In the genomic region with DNA sequence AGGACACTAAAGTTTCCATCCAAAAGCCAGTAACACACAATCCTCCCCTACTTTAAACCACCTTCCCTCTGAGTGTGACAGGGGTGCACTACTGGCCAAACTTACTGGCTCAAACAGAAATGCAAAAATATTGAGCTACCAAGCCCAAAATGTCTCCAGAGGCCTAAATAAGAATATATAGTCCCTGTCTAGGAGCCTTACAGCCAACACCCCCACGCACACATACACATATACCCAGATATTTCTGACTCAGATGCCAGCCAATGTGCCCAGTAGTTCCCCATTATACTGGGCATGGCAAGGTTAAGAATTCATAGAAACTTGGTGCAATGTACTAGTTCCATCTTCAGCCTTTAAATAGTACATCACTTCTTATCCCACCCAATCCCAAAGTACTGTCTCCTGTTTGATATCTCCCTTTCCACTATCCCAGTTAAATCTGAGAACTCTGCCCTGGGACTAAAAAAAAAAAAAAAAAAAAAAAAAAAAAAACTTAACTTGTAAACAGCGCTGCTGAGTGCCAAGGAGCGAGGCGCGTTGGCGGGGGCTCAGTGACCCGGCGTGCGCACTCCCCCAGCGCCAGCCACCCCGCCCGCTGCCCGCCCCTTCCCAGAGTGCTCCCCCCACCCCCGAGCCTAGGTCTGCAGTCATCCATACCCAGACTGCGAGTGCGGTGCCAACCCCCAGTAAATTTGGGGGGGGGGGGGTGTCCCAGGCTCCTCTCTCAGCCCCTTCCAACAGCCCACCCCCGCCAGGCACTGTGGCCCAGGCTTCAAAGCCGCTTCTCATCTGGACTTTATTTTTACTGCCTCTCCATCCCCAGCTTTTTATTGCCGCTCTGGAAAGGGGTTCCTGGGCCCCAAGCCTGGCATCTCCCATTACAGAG, we compare ENCODE assay signal across 8 mouse cellular contexts. TPM values are rescaled to one million over a fixed set of nuclear protein-coding genes. Genes with fewer than 3 reads are reported as not detected.
DNase-seq lines count a peak whose midpoint lies in the region; ATAC-seq lines count a peak whose summit lies in the region.

No protein-coding gene starts in this region.

- WGBS in kidney, embryonic 14.5 days, result 9% methylated on average over 18 of the region's 19 CpGs
- WGBS in forebrain, embryonic 11.5 days, result 8% methylated on average over 19 of the region's 19 CpGs
- 6% methylated on average over 15 of the region's 19 CpGs for WGBS in midbrain, embryonic 16.5 days

- ATAC-seq in kidney, embryonic 14.5 days (ENCODE audit: low FRiP score, low TSS enrichment), result no peak
- no peak for ATAC-seq in forebrain, embryonic 11.5 days (replicated peaks; ENCODE audit: low FRiP score)
- ATAC-seq in midbrain, embryonic 16.5 days, result no peak

- H3K36me3 ChIP-seq in kidney, embryonic 14.5 days (ENCODE audit: control insufficient read depth, insufficient read depth, low read length), result no peaks in the 10 kb centered on the region; the same call in 1 of the 2 replicates
- no peaks in the 10 kb centered on the region for H3K36me3 ChIP-seq in forebrain, embryonic 11.5 days (ENCODE audit: control insufficient read depth, insufficient read depth, low read length)
- no peaks in the 10 kb centered on the region for H3K36me3 ChIP-seq in midbrain, embryonic 16.5 days (ENCODE audit: control insufficient read depth, insufficient read depth, low read length)

- H3K4me1 ChIP-seq in kidney, embryonic 14.5 days (ENCODE audit: control insufficient read depth, insufficient read depth, low read length), result peaks cover 41% of the 10 kb centered on the region
- H3K4me1 ChIP-seq in forebrain, embryonic 11.5 days (replicated peaks; ENCODE audit: control insufficient read depth, insufficient read depth, low read length), result peaks cover 33% of the 10 kb centered on the region
- H3K4me1 ChIP-seq in midbrain, embryonic 16.5 days (ENCODE audit: control insufficient read depth, insufficient read depth, low read length), result peaks cover 18% of the 10 kb centered on the region

- peak overlapping the region; percentile 66 for H3K4me3 ChIP-seq in kidney, embryonic 14.5 days (ENCODE audit: low read length)
- H3K4me3 ChIP-seq in forebrain, embryonic 11.5 days (ENCODE audit: low read depth, low read length), result peak overlapping the region; percentile 54
- H3K4me3 ChIP-seq in midbrain, embryonic 16.5 days (ENCODE audit: low read depth, low read length), result peak overlapping the region; percentile 63

- peak overlapping the region; percentile 81 for H3K4me2 ChIP-seq in kidney, embryonic 14.5 days (replicated peaks; ENCODE audit: low read depth, low read length)
- peak overlapping the region; percentile 78; the same call in 1 of the 2 replicates for H3K4me2 ChIP-seq in forebrain, embryonic 11.5 days (ENCODE audit: low read depth, low read length, severe bottlenecking)
- peak overlapping the region; percentile 90 for H3K4me2 ChIP-seq in midbrain, embryonic 16.5 days (ENCODE audit: low read length)

- no peak for DNase-seq in kidney, adult 8-10 months
- DNase-seq in forebrain, embryonic 11.5 days (ENCODE audit: low spot score), result no peak
- peak; percentile 53 for DNase-seq in kidney, postnatal 14 days
- DNase-seq in spleen, postnatal 36 days (ENCODE audit: low spot score in 2 of 2), result no peak
- no peak for DNase-seq in cerebellum, adult 9-10 months
- no peak for DNase-seq in urinary bladder, postnatal 25 days (ENCODE audit: low spot score)

- H3K9ac ChIP-seq in kidney, embryonic 14.5 days (ENCODE audit: low read depth, low read length), result peak overlapping the region; percentile 74; the same call in 1 of the 2 replicates
- peak overlapping the region; percentile 12; the same call in 1 of the 2 replicates for H3K9ac ChIP-seq in forebrain, embryonic 11.5 days (ENCODE audit: low read length)
- 0 out of 2 replicates have a peak overlapping the region, but pooled peaks have one; percentile 22 for H3K9ac ChIP-seq in midbrain, embryonic 16.5 days (ENCODE audit: low read depth, low read length)

- peak overlapping the region; percentile 3; the same call in 1 of the 2 replicates for H3K27ac ChIP-seq in kidney, embryonic 14.5 days (ENCODE audit: low read depth, low read length)
- no peak overlapping the region for H3K27ac ChIP-seq in forebrain, embryonic 11.5 days (ENCODE audit: low read depth, low read length)
- no peak overlapping the region for H3K27ac ChIP-seq in midbrain, embryonic 16.5 days (ENCODE audit: low read length)

- H3K9me3 ChIP-seq in kidney, embryonic 14.5 days (ENCODE audit: control insufficient read depth, low read length), result no peaks in the 10 kb centered on the region
- no peaks in the 10 kb centered on the region for H3K9me3 ChIP-seq in forebrain, embryonic 11.5 days (ENCODE audit: control insufficient read depth, low read length)
- H3K9me3 ChIP-seq in midbrain, embryonic 16.5 days (replicated peaks; ENCODE audit: control insufficient read depth, low read length, poor library complexity, severe bottlenecking), result no peaks in the 10 kb centered on the region

- no peaks in the 10 kb centered on the region; the same call in 1 of the 2 replicates for H3K27me3 ChIP-seq in kidney, embryonic 14.5 days (ENCODE audit: control insufficient read depth, insufficient read depth, low read length)
- H3K27me3 ChIP-seq in forebrain, embryonic 11.5 days (ENCODE audit: control insufficient read depth, insufficient read depth, low read length), result peaks cover 39% of the 10 kb centered on the region
- peaks cover 51% of the 10 kb centered on the region for H3K27me3 ChIP-seq in midbrain, embryonic 16.5 days (ENCODE audit: control insufficient read depth, insufficient read depth, low read depth, low read length)

RNA-seq across cellular contexts. Expression of a gene that starts 12.8 kb away (rescaled TPM):
- 17.9 and 23.9 TPM in 2 replicates for polyA plus RNA-seq in kidney, embryonic 14.5 days (2014; fragmentation: Nextera tagmentation; extraction: Ambion mirVana)
- 19.3 and 19.7 TPM in 2 replicates for polyA plus RNA-seq in forebrain, embryonic 11.5 days (2014; fragmentation: Nextera tagmentation; extraction: Ambion mirVana)
- 4.1 and 6.0 TPM in 2 replicates for polyA plus RNA-seq in midbrain, embryonic 16.5 days (2015; fragmentation: Nextera tagmentation; extraction: Ambion mirVana)

RNA-seq across cellular contexts. Expression of a gene that starts 12.8 kb away (rescaled TPM):
- polyA plus RNA-seq in kidney, embryonic 14.5 days (2014; fragmentation: Nextera tagmentation; extraction: Ambion mirVana), result 1.1 and 1.7 TPM in 2 replicates
- 0.76 and 1.1 TPM in 2 replicates for polyA plus RNA-seq in forebrain, embryonic 11.5 days (2014; fragmentation: Nextera tagmentation; extraction: Ambion mirVana)
- polyA plus RNA-seq in midbrain, embryonic 16.5 days (2015; fragmentation: Nextera tagmentation; extraction: Ambion mirVana), result 0.43 and 0.80 TPM in 2 replicates

RNA-seq across cellular contexts. Expression of a gene that starts 25.8 kb away (rescaled TPM):
- 0.37 and 0.84 TPM in 2 replicates for polyA plus RNA-seq in kidney, embryonic 14.5 days (2014; fragmentation: Nextera tagmentation; extraction: Ambion mirVana)
- 0.21 and 0.48 TPM in 2 replicates for polyA plus RNA-seq in forebrain, embryonic 11.5 days (2014; fragmentation: Nextera tagmentation; extraction: Ambion mirVana)
- not detected in 2 replicates for polyA plus RNA-seq in midbrain, embryonic 16.5 days (2015; fragmentation: Nextera tagmentation; extraction: Ambion mirVana)

RNA-seq across cellular contexts. Expression of a gene that starts 34.7 kb away (rescaled TPM):
- 53.7 and 65.3 TPM in 2 replicates for polyA plus RNA-seq in kidney, embryonic 14.5 days (2014; fragmentation: Nextera tagmentation; extraction: Ambion mirVana)
- polyA plus RNA-seq in forebrain, embryonic 11.5 days (2014; fragmentation: Nextera tagmentation; extraction: Ambion mirVana), result 55.6 and 64.7 TPM in 2 replicates
- 58.7 and 59.8 TPM in 2 replicates for polyA plus RNA-seq in midbrain, embryonic 16.5 days (2015; fragmentation: Nextera tagmentation; extraction: Ambion mirVana)

RNA-seq across cellular contexts. Expression of a gene that starts 40.0 kb away (rescaled TPM):
- polyA plus RNA-seq in kidney, embryonic 14.5 days (2014; fragmentation: Nextera tagmentation; extraction: Ambion mirVana), result 50.6 and 68.1 TPM in 2 replicates
- polyA plus RNA-seq in forebrain, embryonic 11.5 days (2014; fragmentation: Nextera tagmentation; extraction: Ambion mirVana), result 38.2 and 39.2 TPM in 2 replicates
- 33.1 and 33.2 TPM in 2 replicates for polyA plus RNA-seq in midbrain, embryonic 16.5 days (2015; fragmentation: Nextera tagmentation; extraction: Ambion mirVana)

Comparison
In these comparisons a context has a peak if more than half of its experiments do, and no peak if none do; other contexts are left out.
1. H3K9ac ChIP-seq: peak in every context shown above with its lines; median percentile 74 in kidney, embryonic 14.5 days; 22 in midbrain, embryonic 16.5 days; 12 in forebrain, embryonic 11.5 days.